Mouse (Mus musculus) forebrain, postnatal 0 days (tissue): ENCODE measurements around the gene Pfkfb3. TPM values are rescaled to one million over a fixed set of nuclear protein-coding genes. Genes with fewer than 3 reads are reported as not detected.
A peak's percentile ranks its signal among the peaks of the same experiment; 100 is the strongest.
"Not testable (repeated sequence)": the region's sequence is repeated elsewhere in the genome, so short reads cannot be mapped to it uniquely, and the experiment has no call there.

Source experiments
- ATAC-seq: fragments of 200-750 bp; cut with Nextera tagmentation; 2 replicates; pipeline ENCODE4 v1.8.0; 2017; ENCODE audit warnings: mild to moderate bottlenecking, moderate library complexity
- DNase-seq: peaks from one replicate; pipeline ENCODE4 v3.0.0-alpha.2; 2015
- H3K27ac ChIP-seq: fragments of 300-500 bp; sonication (generic); 2 replicates; pipeline ENCODE4 v1.5.1; 2014; ENCODE audit warnings: low read depth, mild to moderate bottlenecking, antibody characterized with exemption, low read length, moderate library complexity, mixed read lengths
- H3K27me3 ChIP-seq: fragments of 300-500 bp; sonication (generic); 2 replicates; pipeline ENCODE4 v1.6.1; 2014; ENCODE audit warnings: mild to moderate bottlenecking, low read length, mixed read lengths; ENCODE audit not compliant: insufficient read depth
- H3K36me3 ChIP-seq: fragments of 300-500 bp; sonication (generic); 2 replicates; pipeline ENCODE4 v1.6.1; 2014; ENCODE audit warnings: mild to moderate bottlenecking, moderate library complexity; ENCODE audit not compliant: insufficient read depth
- H3K4me1 ChIP-seq: fragments of 300-500 bp; sonication (generic); 2 replicates; pipeline ENCODE4 v1.6.1; 2014; ENCODE audit warnings: antibody characterized with exemption; ENCODE audit not compliant: insufficient read depth
- H3K4me2 ChIP-seq: fragments of 300-500 bp; sonication (generic); 2 replicates; pipeline ENCODE4 v1.6.1; 2014; ENCODE audit warnings: low read depth, mild to moderate bottlenecking, moderate library complexity
- H3K4me3 ChIP-seq: fragments of 300-500 bp; sonication (generic); 2 replicates; pipeline ENCODE4 v1.5.1; 2014; ENCODE audit warnings: low read depth, low read length, mixed read lengths
- H3K9ac ChIP-seq: fragments of 300-500 bp; sonication (generic); 2 replicates; pipeline ENCODE4 v1.6.1; 2014; ENCODE audit warnings: mild to moderate bottlenecking
- H3K9me3 ChIP-seq: fragments of 300-500 bp; sonication (generic); 2 replicates; pipeline ENCODE4 v1.6.1; 2016; ENCODE audit warnings: low read length
- CTCF ChIP-seq: sonication (generic); IDR thresholded peaks from 2 replicates; pipeline ENCODE4 v1.5.1; 2016; ENCODE audit warnings: antibody characterized with exemption, control low read depth, low read depth
- WGBS: fragments of 180-500 bp; shearing (Covaris S2); extraction: QIAGEN DNeasy Blood & Tissue Kit; methylation state at CpG from one replicate; pipeline ENCODE4 v1.1.7; 2014; 5-methylcytosine and 5-hydroxymethylcytosine counted together
- polyA plus RNA-seq: library from polyadenylated mRNA; unstranded; fragments of >200 nt; fragmentation: Nextera tagmentation; extraction: Ambion mirVana; gene quantifications from 2 replicates; pipeline ENCODE4 v1.2.1, GENCODE M21; 2015
- total RNA-seq: library from RNA; depleted of rRNA; stranded (reverse); fragments of >200 nt; gene quantifications from 2 replicates; pipeline ENCODE4 v1.2.3, GENCODE M21; 2014

Pfkfb3 gene
- total and polyA plus RNA-seq, 2 experiments from 2014 or later, result 22.5 to 28.9 TPM

GRCm38 (mm10) chr2:11543158-11543557 lies 10.7 kb downstream of the Pfkfb3 start:
- peak; percentile 32; the same call in 1 of the 2 replicates for ATAC-seq
- no peak for TF ChIP-seq CTCF
- Histone ChIP-seq H3K9me3 (no peaks in the 10 kb centered on the region), H3K4me3 (no peak overlapping the region), H3K27me3 (no peaks in the 10 kb centered on the region), H3K9ac (no peak overlapping the region), H3K36me3 (no peaks in the 10 kb centered on the region), H3K4me1 (no peaks in the 10 kb centered on the region), H3K4me2 (no peak overlapping the region), H3K27ac (no peak overlapping the region)
- WGBS, result 73% methylated on average over 7 of the region's 7 CpGs
- no peak for DNase-seq

GRCm38 (mm10) chr2:11542640-11543039 lies 11.2 kb downstream of the Pfkfb3 start:
- DNase-seq, result peak; percentile 63

GRCm38 (mm10) chr2:11542121-11542520 lies 11.8 kb downstream of the Pfkfb3 start:
- H3K4me1 ChIP-seq, result no peaks in the 10 kb centered on the region
- 97% methylated on average over 1 of the region's 1 CpGs for WGBS
- H3K9ac ChIP-seq, result no peak overlapping the region
- H3K36me3 ChIP-seq, result no peaks in the 10 kb centered on the region
- no peak overlapping the region for H3K4me3 ChIP-seq
- no peak overlapping the region for H3K4me2 ChIP-seq
- no peak for TF ChIP-seq CTCF
- DNase-seq (no peak), ATAC-seq (no peak)
- no peaks in the 10 kb centered on the region for H3K9me3 ChIP-seq
- no peaks in the 10 kb centered on the region for H3K27me3 ChIP-seq
- no peak overlapping the region for H3K27ac ChIP-seq

More at GRCm38 (mm10) chr2:11542640-11543039, 11.2 kb downstream of the Pfkfb3 start:
- no peak overlapping the region for H3K4me3 ChIP-seq
- H3K9ac ChIP-seq, result no peak overlapping the region
- no peak overlapping the region for H3K4me2 ChIP-seq
- no peaks in the 10 kb centered on the region for H3K4me1 ChIP-seq
- no peak overlapping the region for H3K27ac ChIP-seq
- WGBS, result 78% methylated on average over 1 of the region's 1 CpGs
- H3K9me3 ChIP-seq, result no peaks in the 10 kb centered on the region
- no peaks in the 10 kb centered on the region for H3K27me3 ChIP-seq
- TF ChIP-seq CTCF, result peak; percentile 75
- H3K36me3 ChIP-seq, result no peaks in the 10 kb centered on the region
- ATAC-seq, result peak; percentile 80

- 64% methylated on average over 1 of the region's 1 CpGs for WGBS
- not testable (repeated sequence) for H3K4me1 ChIP-seq, H3K27ac ChIP-seq, H3K27me3 ChIP-seq, H3K4me2 ChIP-seq, H3K9me3 ChIP-seq, H3K36me3 ChIP-seq, ATAC-seq, H3K4me3 ChIP-seq, DNase-seq, H3K9ac ChIP-seq
These were observed 12.3 kb downstream of the Pfkfb3 start for GRCm38 (mm10) chr2:11541528-11541927.

- H3K4me3 ChIP-seq, result peak overlapping the region; percentile 50
- no peak for ATAC-seq
- no peak for DNase-seq
- H3K9ac ChIP-seq, result peak overlapping the region; percentile 51; the same call in 1 of the 2 replicates
- H3K27me3 ChIP-seq, result no peaks in the 10 kb centered on the region
- peak overlapping the region; percentile 79 for H3K4me2 ChIP-seq
- WGBS, result 68% methylated on average over 8 of the region's 8 CpGs
- no peak overlapping the region for H3K27ac ChIP-seq
- no peaks in the 10 kb centered on the region for H3K4me1 ChIP-seq
- TF ChIP-seq CTCF, result no peak
- H3K36me3 ChIP-seq, result no peaks in the 10 kb centered on the region
- H3K9me3 ChIP-seq, result no peaks in the 10 kb centered on the region
These were observed 17.9 kb downstream of the Pfkfb3 start for GRCm38 (mm10) chr2:11535966-11536365.

- 3% methylated on average over 32 of the region's 32 CpGs for WGBS
- peak; percentile 97 for ATAC-seq
These were observed 18.4 kb downstream of the Pfkfb3 start for GRCm38 (mm10) chr2:11535412-11535928.

GRCm38 (mm10) chr2:11534826-11535225 lies 19.1 kb downstream of the Pfkfb3 start:
- Histone ChIP-seq H3K36me3 (no peaks in the 10 kb centered on the region), H3K9ac (peak overlapping the region; percentile 51; the same call in 1 of the 2 replicates), H3K4me3 (peak overlapping the region; percentile 50), H3K4me2 (peak overlapping the region; percentile 79), H3K27me3 (no peaks in the 10 kb centered on the region), H3K27ac (no peak overlapping the region), H3K9me3 (no peaks in the 10 kb centered on the region), H3K4me1 (no peaks in the 10 kb centered on the region)
- DNase-seq (peak; percentile 12), ATAC-seq (no peak)
- no peak for TF ChIP-seq CTCF
- WGBS, result 21% methylated on average over 10 of the region's 10 CpGs

More at GRCm38 (mm10) chr2:11535412-11535928, 18.4 kb downstream of the Pfkfb3 start:
- Histone ChIP-seq H3K4me3 (peak overlapping the region; percentile 50), H3K4me1 (no peaks in the 10 kb centered on the region), H3K27me3 (no peaks in the 10 kb centered on the region), H3K36me3 (no peaks in the 10 kb centered on the region), H3K4me2 (peak overlapping the region; percentile 79), H3K9ac (peak overlapping the region; percentile 51), H3K9me3 (no peaks in the 10 kb centered on the region), H3K27ac (no peak overlapping the region; the same call in 1 of the 2 replicates)
- TF ChIP-seq CTCF, result no peak
- DNase-seq, result peak; percentile 82
